Mouse (Mus musculus): ENCODE measurements around the gene Sept3. TPM values are rescaled to one million over a fixed set of nuclear protein-coding genes. Genes with fewer than 3 reads are reported as not detected.

Sept3 gene
- polyA plus RNA-seq, 1 experiment from 2014 or later, result 146 TPM

DNA sequence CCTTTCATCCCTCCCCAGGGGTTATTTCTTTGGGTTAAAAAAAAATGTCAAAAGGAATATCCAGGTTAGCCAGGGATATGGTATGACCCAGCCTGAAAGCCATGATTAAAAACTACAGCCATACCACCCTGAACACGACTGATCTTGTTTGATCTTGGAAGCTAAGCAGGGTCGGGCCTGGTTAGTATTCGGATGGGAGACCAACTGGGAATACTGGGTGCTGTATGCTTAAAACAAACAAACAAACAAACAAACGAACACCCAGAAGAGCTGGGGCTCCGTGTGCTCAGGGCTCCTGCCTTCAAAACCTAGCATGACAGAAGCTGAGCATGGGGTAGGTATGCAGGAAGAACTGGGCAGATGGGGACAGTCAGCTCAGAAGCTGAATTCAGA, 67.8 kb downstream of the Sept3 start:
- Histone ChIP-seq H3K36me3 (ENCODE audit: control insufficient read depth, insufficient read depth, low read length) (no peaks in the 10 kb centered on the region), H3K9ac (ENCODE audit: low read depth, low read length) (no peak overlapping the region), H3K4me2 (replicated peaks; ENCODE audit: low read depth, low read length) (no peak overlapping the region), H3K27me3 (ENCODE audit: control insufficient read depth, insufficient read depth, low read length) (peaks cover 7% of the 10 kb centered on the region; the same call in 1 of the 2 replicates), H3K4me3 (ENCODE audit: low read depth, low read length) (no peak overlapping the region), H3K4me1 (replicated peaks; ENCODE audit: control insufficient read depth, insufficient read depth, low read length) (peaks cover 7% of the 10 kb centered on the region; the same call in 1 of the 2 replicates), H3K27ac (ENCODE audit: low read depth, low read length) (no peak overlapping the region), H3K9me3 (ENCODE audit: control insufficient read depth, low read length) (no peaks in the 10 kb centered on the region)
- WGBS, result 76% methylated on average over 5 of the region's 5 CpGs
- DNase-seq (ENCODE audit: low spot score) (peak; percentile 23), ATAC-seq (ENCODE audit: low FRiP score) (no peak)

- Histone ChIP-seq H3K36me3 (ENCODE audit: control insufficient read depth, insufficient read depth, low read length) (0 out of 2 replicates have a peak, but pooled peaks cover 2% of the 10 kb centered on the region), H3K9me3 (ENCODE audit: control insufficient read depth, low read length) (no peaks in the 10 kb centered on the region), H3K4me3 (ENCODE audit: low read depth, low read length) (no peak overlapping the region), H3K27me3 (ENCODE audit: control insufficient read depth, insufficient read depth, low read length) (peaks cover 7% of the 10 kb centered on the region; the same call in 1 of the 2 replicates), H3K4me1 (replicated peaks; ENCODE audit: control insufficient read depth, insufficient read depth, low read length) (peaks cover 4% of the 10 kb centered on the region; the same call in 1 of the 2 replicates), H3K4me2 (replicated peaks; ENCODE audit: low read depth, low read length) (no peak overlapping the region), H3K9ac (ENCODE audit: low read depth, low read length) (no peak overlapping the region), H3K27ac (ENCODE audit: low read depth, low read length) (no peak overlapping the region)
- 90% methylated on average over 27 of the region's 27 CpGs for WGBS
- DNase-seq (ENCODE audit: low spot score), result no peak
- ATAC-seq (ENCODE audit: low FRiP score), result no peak
Observed at GRCm38 (mm10) chr15:82343368-82344287, 68.9 kb downstream of the Sept3 start.

Other genes starting within 250 kb of the Sept3 start
- 32.6 and 35.6 TPM in 2 replicates for gene Desi1, start 241.0 kb upstream of the Sept3 start, polyA plus RNA-seq (2014; fragmentation: Nextera tagmentation; extraction: Ambion mirVana)
- 262 and 282 TPM in 2 replicates for gene Snu13, start 227.3 kb upstream of the Sept3 start, polyA plus RNA-seq (2014; fragmentation: Nextera tagmentation; extraction: Ambion mirVana)
- gene 4930407I10Rik, start 215.7 kb upstream of the Sept3 start, polyA plus RNA-seq (2014; fragmentation: Nextera tagmentation; extraction: Ambion mirVana), result 0.08 TPM in 1 of 2 replicates, not detected in the other
- not detected in 2 replicates for gene Mei1, start 204.9 kb upstream of the Sept3 start, polyA plus RNA-seq (2014; fragmentation: Nextera tagmentation; extraction: Ambion mirVana)
- 17.0 and 17.2 TPM in 2 replicates for gene Ccdc134, start 147.0 kb upstream of the Sept3 start, polyA plus RNA-seq (2014; fragmentation: Nextera tagmentation; extraction: Ambion mirVana)
- 143 and 144 TPM in 2 replicates for gene Srebf2, start 127.7 kb upstream of the Sept3 start, polyA plus RNA-seq (2014; fragmentation: Nextera tagmentation; extraction: Ambion mirVana)
- gene Shisa8, start 62.1 kb upstream of the Sept3 start, polyA plus RNA-seq (2014; fragmentation: Nextera tagmentation; extraction: Ambion mirVana), result 1.0 and 1.9 TPM in 2 replicates
- 0.35 and 0.62 TPM in 2 replicates for gene Tnfrsf13c, start 50.5 kb upstream of the Sept3 start, polyA plus RNA-seq (2014; fragmentation: Nextera tagmentation; extraction: Ambion mirVana)
- 76.2 and 78.1 TPM in 2 replicates for gene Cenpm, start 30.1 kb upstream of the Sept3 start, polyA plus RNA-seq (2014; fragmentation: Nextera tagmentation; extraction: Ambion mirVana)
- 0.86 and 1.6 TPM in 2 replicates for gene 1500009C09Rik, start 22.5 kb upstream of the Sept3 start, polyA plus RNA-seq (2014; fragmentation: Nextera tagmentation; extraction: Ambion mirVana)
- gene Wbp2nl, start 24.1 kb downstream of the Sept3 start, polyA plus RNA-seq (2014; fragmentation: Nextera tagmentation; extraction: Ambion mirVana), result 0.12 TPM in 1 of 2 replicates, not detected in the other
- 22.2 and 22.8 TPM in 2 replicates for gene Naga, start 64.0 kb downstream of the Sept3 start, polyA plus RNA-seq (2014; fragmentation: Nextera tagmentation; extraction: Ambion mirVana)
- gene Pheta2, start 64.0 kb downstream of the Sept3 start, polyA plus RNA-seq (2014; fragmentation: Nextera tagmentation; extraction: Ambion mirVana), result 3.3 and 4.0 TPM in 2 replicates
- gene Smdt1, start 64.1 kb downstream of the Sept3 start, polyA plus RNA-seq (2014; fragmentation: Nextera tagmentation; extraction: Ambion mirVana), result 267 and 274 TPM in 2 replicates
- gene Ndufa6, start 79.4 kb downstream of the Sept3 start, polyA plus RNA-seq (2014; fragmentation: Nextera tagmentation; extraction: Ambion mirVana), result 277 and 281 TPM in 2 replicates
- gene Cyp2d22, start 105.4 kb downstream of the Sept3 start, polyA plus RNA-seq (2014; fragmentation: Nextera tagmentation; extraction: Ambion mirVana), result 1.8 and 2.1 TPM in 2 replicates
- gene Cyp2d11, start 119.1 kb downstream of the Sept3 start, polyA plus RNA-seq (2014; fragmentation: Nextera tagmentation; extraction: Ambion mirVana), result not detected in 2 replicates
- not detected in 2 replicates for gene Cyp2d10, start 132.3 kb downstream of the Sept3 start, polyA plus RNA-seq (2014; fragmentation: Nextera tagmentation; extraction: Ambion mirVana)
- gene Cyp2d9, start 158.5 kb downstream of the Sept3 start, polyA plus RNA-seq (2014; fragmentation: Nextera tagmentation; extraction: Ambion mirVana), result not detected in 2 replicates